Comparison of ENCODE assay signal across 15 mouse cellular contexts in the genomic region with DNA sequence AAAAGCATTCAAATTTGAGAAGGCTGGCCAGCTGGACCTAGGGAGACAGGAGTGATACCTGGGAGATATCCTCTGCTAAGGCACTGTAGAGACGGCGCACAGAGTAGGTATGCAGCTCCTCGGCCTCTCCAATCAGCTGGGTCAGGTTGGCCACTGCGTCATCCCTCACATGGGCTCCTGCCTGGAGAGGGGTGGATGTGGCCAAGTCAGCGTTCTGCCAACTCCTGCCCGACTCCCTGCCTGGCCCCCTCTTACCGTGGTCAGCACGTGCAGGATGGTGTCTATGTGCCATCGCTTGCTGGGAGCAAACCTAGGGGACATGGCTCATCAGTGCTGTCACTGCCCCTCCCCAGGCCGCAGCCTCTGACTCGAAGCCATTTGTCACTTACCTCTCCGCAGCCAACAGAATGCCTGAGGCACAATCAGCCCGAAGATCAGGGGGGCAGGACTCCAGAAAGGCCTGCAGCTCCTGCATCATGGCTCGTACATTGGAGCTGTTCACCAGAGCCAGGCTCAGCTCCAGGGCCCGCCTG. TPM values are rescaled to one million over a fixed set of nuclear protein-coding genes. Genes with fewer than 3 reads are reported as not detected.
A peak's percentile ranks its signal among the peaks of the same experiment; 100 is the strongest.
DNase-seq lines count a peak whose midpoint lies in the region; TF ChIP-seq lines count a peak whose summit lies in the region.
"Had no signal": no experiment of that assay in that cellular context is flagged by ENCODE, and none has a peak within 500 bp of the region (broad histone marks: within the 10 kb centered on the region; RNA-seq: fewer than 3 reads in every experiment).

No protein-coding gene starts in this region.

- peak overlapping the region; percentile 53; the same call in 1 of the 2 replicates for H3K27ac ChIP-seq in layer of hippocampus, adult 2 months
- no peak overlapping the region for H3K27ac ChIP-seq in bone marrow, adult 2 months (ENCODE audit: control insufficient read depth, insufficient read depth, low read depth, low read length, poor library complexity)
- 0 out of 2 replicates have a peak overlapping the region, but pooled peaks have one; percentile 14 for H3K27ac ChIP-seq in embryonic facial prominence, embryonic 10.5 days (replicated peaks)
- H3K27ac ChIP-seq: forebrain, embryonic 13.5 days; heart, adult 2 months; heart, embryonic 15.5 days; hindbrain, embryonic 14.5 days; intestine, embryonic 15.5 days had no signal

- H3K27me3 ChIP-seq in embryonic facial prominence, embryonic 10.5 days (replicated peaks; ENCODE audit: low read depth, poor library complexity, severe bottlenecking): peaks cover 3% of the 10 kb centered on the region; the same call in 1 of the 2 replicates
- H3K27me3 ChIP-seq: forebrain, embryonic 13.5 days; intestine, embryonic 15.5 days had no signal

- DNase-seq in cerebellum, adult 11-12 months: peak; percentile 69
- DNase-seq in cerebellum, adult 9-10 months: no peak
- DNase-seq in layer of hippocampus, adult 2 months (ENCODE audit: low spot score in 2 of 2): no peak
- no peak for DNase-seq in layer of hippocampus, adult 18-20 months (ENCODE audit: low spot score in 2 of 2)
- DNase-seq in embryonic facial prominence, embryonic 10.5 days (ENCODE audit: low spot score): no peak
- no peak for DNase-seq in kidney, postnatal 10 days

- H3K9me3 ChIP-seq in embryonic facial prominence, embryonic 10.5 days: no peaks in the 10 kb centered on the region
- H3K9me3 ChIP-seq: forebrain, embryonic 13.5 days; heart, embryonic 15.5 days; intestine, embryonic 15.5 days had no signal

- H3K4me3 ChIP-seq in layer of hippocampus, adult 2 months: no peak overlapping the region
- H3K4me3 ChIP-seq in bone marrow, adult 2 months (replicated peaks; ENCODE audit: control insufficient read depth, low read depth, low read length): no peak overlapping the region
- H3K4me3 ChIP-seq in embryonic facial prominence, embryonic 10.5 days: no peak overlapping the region
- H3K4me3 ChIP-seq: forebrain, embryonic 13.5 days; heart, adult 2 months; heart, embryonic 15.5 days; intestine, embryonic 15.5 days had no signal

- WGBS in bone marrow, adult 2 months: 82% methylated on average over 15 of the region's 15 CpGs
- WGBS in embryonic facial prominence, embryonic 10.5 days: 81% methylated on average over 15 of the region's 15 CpGs

- H3K36me3 ChIP-seq in embryonic facial prominence, embryonic 10.5 days (replicated peaks): peaks cover 42% of the 10 kb centered on the region
- H3K36me3 ChIP-seq: heart, embryonic 15.5 days had no signal

- peaks cover 2% of the 10 kb centered on the region for H3K4me1 ChIP-seq in bone marrow, adult 2 months (ENCODE audit: control insufficient read depth, insufficient read depth, low read length)
- peaks cover 34% of the 10 kb centered on the region for H3K4me1 ChIP-seq in embryonic facial prominence, embryonic 10.5 days

- no peak for TF ChIP-seq CTCF in layer of hippocampus, adult 2 months (conservative IDR thresholded peaks at IDR 0.05)
- TF ChIP-seq CTCF in bone marrow, adult 2 months (IDR thresholded peaks at IDR 0.05; ENCODE audit: control insufficient read depth, insufficient read depth, low read length): no peak

- TF ChIP-seq POLR2A in bone marrow, adult 2 months (IDR thresholded peaks at IDR 0.05; ENCODE audit: borderline replicate concordance, control insufficient read depth, low read depth, low read length): peak; percentile 16; the same call in 1 of the 2 replicates

RNA-seq across cellular contexts. Expression of gene Ap1g2, which starts 4.1 kb away (rescaled TPM):
- total RNA-seq in layer of hippocampus, adult 2 months (2021): 10 to 100 TPM; 15.4 to 19.3 TPM
- total RNA-seq in layer of hippocampus, adult 18-20 months (2021): 10 to 100 TPM; 11.3 to 14.9 TPM
- polyA plus RNA-seq in bone marrow, adult 2 months (2011; ENCODE audit: insufficient read depth, insufficient read length, low replicate concordance, missing spikeins): 64.8 and 112 TPM in 2 replicates
- polyA plus RNA-seq in embryonic facial prominence, embryonic 10.5 days (2016; fragmentation: Nextera tagmentation; extraction: Ambion mirVana): 14.5 and 15.8 TPM in 2 replicates

RNA-seq across cellular contexts. Expression of gene Thtpa, which starts 7.7 kb away (rescaled TPM):
- 10 to 100 TPM; 19.3 to 23.7 TPM for total RNA-seq in layer of hippocampus, adult 2 months (2021)
- total RNA-seq in layer of hippocampus, adult 18-20 months (2021): 10 to 100 TPM; 17.8 to 18.3 TPM
- 2.6 and 6.5 TPM in 2 replicates for polyA plus RNA-seq in bone marrow, adult 2 months (2011; ENCODE audit: insufficient read depth, insufficient read length, low replicate concordance, missing spikeins)
- 22.4 and 22.8 TPM in 2 replicates for polyA plus RNA-seq in embryonic facial prominence, embryonic 10.5 days (2016; fragmentation: Nextera tagmentation; extraction: Ambion mirVana)

RNA-seq across cellular contexts. Expression of gene Zfhx2, which starts 10.2 kb away (rescaled TPM):
- 10 to 100 TPM; 55.5 to 67.3 TPM for total RNA-seq in layer of hippocampus, adult 2 months (2021)
- 10 to 100 TPM; 52.9 to 58.5 TPM for total RNA-seq in layer of hippocampus, adult 18-20 months (2021)
- polyA plus RNA-seq in bone marrow, adult 2 months (2011; ENCODE audit: insufficient read depth, insufficient read length, low replicate concordance, missing spikeins): 4.0 and 5.3 TPM in 2 replicates
- polyA plus RNA-seq in embryonic facial prominence, embryonic 10.5 days (2016; fragmentation: Nextera tagmentation; extraction: Ambion mirVana): 6.1 and 6.8 TPM in 2 replicates

RNA-seq across cellular contexts. Expression of gene Jph4, which starts 14.4 kb away (rescaled TPM):
- total RNA-seq in layer of hippocampus, adult 2 months (2021): 100 to 1,000 TPM; 453 to 476 TPM
- total RNA-seq in layer of hippocampus, adult 18-20 months (2021): 100 to 1,000 TPM; 423 to 433 TPM
- not detected in 2 replicates for polyA plus RNA-seq in bone marrow, adult 2 months (2011; ENCODE audit: insufficient read depth, insufficient read length, low replicate concordance, missing spikeins)
- polyA plus RNA-seq in embryonic facial prominence, embryonic 10.5 days (2016; fragmentation: Nextera tagmentation; extraction: Ambion mirVana): 0.45 and 0.81 TPM in 2 replicates
- total RNA-seq: hematopoietic stem cell, adult 5-6 weeks; MEL had no signal
- polyA plus RNA-seq: C2C12 had no signal
